Mouse (Mus musculus): Measurements from ENCODE around the gene Rnf182. TPM values are rescaled to one million over a fixed set of nuclear protein-coding genes. Genes with fewer than 3 reads are reported as not detected.

Gene Rnf182
- total and polyA plus RNA-seq, 2 experiments from 2014 or later: 9.3 to 42.0 TPM

DNA sequence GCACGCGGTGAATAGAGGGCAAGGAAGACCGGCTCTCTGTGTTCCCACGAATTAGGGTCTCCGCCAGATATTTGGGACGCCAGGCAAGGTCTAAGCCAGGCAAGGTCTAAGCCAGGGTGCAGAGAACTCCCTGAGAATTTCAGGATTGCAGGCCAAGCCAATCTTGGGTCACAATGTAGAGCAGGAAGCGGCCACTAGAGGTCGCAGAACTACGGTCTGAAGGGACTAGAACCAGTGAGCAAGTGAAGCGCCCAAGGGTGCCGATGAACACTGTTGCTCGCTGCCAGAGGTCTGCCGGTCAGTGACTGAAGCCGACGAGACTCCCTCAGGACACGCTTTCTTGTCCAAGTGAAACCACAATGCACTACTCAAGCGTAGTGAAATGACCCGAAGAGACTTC is 35.8 kb upstream of the Rnf182 start:
- no peaks in the 10 kb centered on the region for H3K27me3 ChIP-seq (ENCODE audit: insufficient read depth, low read length)
- H3K27ac ChIP-seq (ENCODE audit: low read depth, low read length): no peak overlapping the region
- no peaks in the 10 kb centered on the region for H3K9me3 ChIP-seq (ENCODE audit: low read length)
- no peak overlapping the region for H3K4me3 ChIP-seq (ENCODE audit: low read depth, low read length)
- TF ChIP-seq CTCF (IDR thresholded peaks at IDR 0.05; ENCODE audit: low read depth): peak; percentile 80
- H3K4me2 ChIP-seq (ENCODE audit: low read depth): no peak overlapping the region
- H3K9ac ChIP-seq: no peak overlapping the region
- no peaks in the 10 kb centered on the region for H3K4me1 ChIP-seq (ENCODE audit: insufficient read depth)
- 26% methylated on average over 18 of the region's 18 CpGs for WGBS
- ATAC-seq (peak; percentile 26; the same call in 1 of the 2 replicates), DNase-seq (peak; percentile 63)
- H3K36me3 ChIP-seq (ENCODE audit: insufficient read depth): no peaks in the 10 kb centered on the region

DNA sequence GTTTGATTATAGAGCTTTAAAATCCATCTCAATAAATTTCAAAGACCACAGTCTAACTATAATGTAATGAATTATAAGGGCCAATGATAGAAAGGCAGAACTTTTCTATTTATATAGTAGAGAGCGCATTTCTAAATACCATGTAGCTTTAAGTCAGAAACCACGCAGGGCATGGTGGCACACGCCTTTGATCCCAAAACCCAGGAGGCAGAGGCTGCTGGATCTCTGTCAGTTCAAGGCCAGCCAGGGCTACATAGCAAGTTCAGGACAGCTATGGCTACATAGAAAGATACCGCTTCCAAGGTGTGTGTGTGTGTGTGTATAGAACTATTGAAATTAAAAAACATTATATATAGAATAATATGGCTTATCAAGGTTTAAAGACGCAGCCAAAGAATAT is 34.8 kb upstream of the Rnf182 start:
- Histone ChIP-seq H3K4me1 (ENCODE audit: insufficient read depth) (no peaks in the 10 kb centered on the region), H3K4me3 (ENCODE audit: low read depth, low read length) (no peak overlapping the region), H3K9me3 (ENCODE audit: low read length) (no peaks in the 10 kb centered on the region), H3K4me2 (ENCODE audit: low read depth) (no peak overlapping the region), H3K36me3 (ENCODE audit: insufficient read depth) (no peaks in the 10 kb centered on the region), H3K27ac (ENCODE audit: low read depth, low read length) (no peak overlapping the region), H3K9ac (no peak overlapping the region), H3K27me3 (ENCODE audit: insufficient read depth, low read length) (no peaks in the 10 kb centered on the region)
- DNase-seq (no peak), ATAC-seq (no peak)
- TF ChIP-seq CTCF (IDR thresholded peaks at IDR 0.05; ENCODE audit: low read depth): no peak
- 95% methylated on average over 5 of the region's 5 CpGs for WGBS

GRCm38 (mm10) chr13:43582961-43583360 is 32.5 kb upstream of the Rnf182 start:
- Histone ChIP-seq H3K27ac (ENCODE audit: low read depth, low read length) (peak overlapping the region; percentile 66; the same call in 1 of the 2 replicates), H3K9ac (peak overlapping the region; percentile 31; the same call in 1 of the 2 replicates), H3K9me3 (ENCODE audit: low read length) (no peaks in the 10 kb centered on the region), H3K4me3 (ENCODE audit: low read depth, low read length) (peak overlapping the region; percentile 13; the same call in 1 of the 2 replicates), H3K27me3 (ENCODE audit: insufficient read depth, low read length) (no peaks in the 10 kb centered on the region), H3K4me1 (ENCODE audit: insufficient read depth) (no peaks in the 10 kb centered on the region), H3K36me3 (ENCODE audit: insufficient read depth) (no peaks in the 10 kb centered on the region), H3K4me2 (ENCODE audit: low read depth) (peak overlapping the region; percentile 32; the same call in 1 of the 2 replicates)
- 35% methylated on average over 16 of the region's 16 CpGs for WGBS
- DNase-seq (peak; percentile 64), ATAC-seq (peak; percentile 65)
- no peak for TF ChIP-seq CTCF (IDR thresholded peaks at IDR 0.05; ENCODE audit: low read depth)

DNA sequence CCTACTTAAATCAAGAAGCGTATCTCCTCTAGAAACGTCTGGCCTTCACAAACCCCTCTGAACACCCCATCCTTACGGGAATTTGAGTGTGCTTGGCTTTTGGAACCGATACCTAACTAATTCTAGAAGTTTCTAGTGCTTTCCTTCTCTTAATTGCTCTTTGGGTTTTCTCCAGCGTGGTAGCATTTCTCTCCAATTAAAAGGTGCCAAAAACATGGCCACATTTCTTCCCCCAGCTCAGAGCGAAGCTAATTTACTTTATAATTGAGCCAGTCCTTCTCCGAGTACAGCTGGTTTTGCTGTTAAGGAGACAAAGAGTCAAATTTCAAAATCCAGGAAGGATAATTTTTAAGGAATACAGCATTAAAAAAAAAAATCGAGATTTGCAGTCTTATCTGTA is 32.0 kb upstream of the Rnf182 start:
- Histone ChIP-seq H3K27me3 (ENCODE audit: insufficient read depth, low read length) (no peaks in the 10 kb centered on the region), H3K36me3 (ENCODE audit: insufficient read depth) (no peaks in the 10 kb centered on the region), H3K9ac (no peak overlapping the region), H3K27ac (ENCODE audit: low read depth, low read length) (peak overlapping the region; percentile 29), H3K4me1 (ENCODE audit: insufficient read depth) (no peaks in the 10 kb centered on the region), H3K9me3 (ENCODE audit: low read length) (no peaks in the 10 kb centered on the region), H3K4me2 (ENCODE audit: low read depth) (0 out of 2 replicates have a peak overlapping the region, but pooled peaks have one; percentile 32), H3K4me3 (ENCODE audit: low read depth, low read length) (no peak overlapping the region)
- peak; percentile 70 for DNase-seq
- WGBS: 30% methylated on average over 8 of the region's 8 CpGs
- ATAC-seq: peak; percentile 66
- no peak for TF ChIP-seq CTCF (IDR thresholded peaks at IDR 0.05; ENCODE audit: low read depth)

GRCm38 (mm10) chr13:43585335-43585734 is 30.2 kb upstream of the Rnf182 start:
- no peak for TF ChIP-seq CTCF (IDR thresholded peaks at IDR 0.05; ENCODE audit: low read depth)
- Histone ChIP-seq H3K27me3 (ENCODE audit: insufficient read depth, low read length) (no peaks in the 10 kb centered on the region), H3K27ac (ENCODE audit: low read depth, low read length) (no peak overlapping the region), H3K9me3 (ENCODE audit: low read length) (no peaks in the 10 kb centered on the region), H3K4me3 (ENCODE audit: low read depth, low read length) (no peak overlapping the region), H3K36me3 (ENCODE audit: insufficient read depth) (no peaks in the 10 kb centered on the region), H3K4me1 (ENCODE audit: insufficient read depth) (no peaks in the 10 kb centered on the region), H3K4me2 (ENCODE audit: low read depth) (no peak overlapping the region), H3K9ac (no peak overlapping the region)
- ATAC-seq: no peak
- no peak for DNase-seq
- WGBS: 36% methylated on average over 2 of the region's 2 CpGs

DNA sequence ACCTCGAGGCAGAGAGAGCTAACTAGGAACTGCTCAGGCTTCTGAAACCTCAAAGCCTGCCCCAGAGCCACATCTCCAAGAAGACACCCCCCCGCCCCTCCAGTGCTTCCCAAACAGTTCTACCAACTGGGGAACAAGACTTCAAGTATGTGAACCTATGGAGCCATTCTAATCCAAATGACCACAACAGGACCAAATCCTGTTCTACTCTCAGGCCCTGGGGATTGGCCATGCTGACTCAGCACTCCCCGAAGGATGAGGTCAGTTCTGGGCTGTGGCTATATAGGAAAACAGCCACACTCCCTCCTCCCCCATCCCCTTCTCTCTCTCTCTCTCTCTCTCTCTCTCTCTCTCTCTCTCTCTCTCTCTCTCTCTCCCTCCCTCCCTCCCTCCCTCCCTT is 28.5 kb upstream of the Rnf182 start:
- H3K27me3 ChIP-seq (ENCODE audit: insufficient read depth, low read length): no peaks in the 10 kb centered on the region
- no peak overlapping the region for H3K9ac ChIP-seq
- H3K4me3 ChIP-seq (ENCODE audit: low read depth, low read length): no peak overlapping the region
- no peaks in the 10 kb centered on the region for H3K36me3 ChIP-seq (ENCODE audit: insufficient read depth)
- no peak overlapping the region for H3K27ac ChIP-seq (ENCODE audit: low read depth, low read length)
- DNase-seq (no peak), ATAC-seq (no peak)
- H3K4me2 ChIP-seq (ENCODE audit: low read depth): no peak overlapping the region
- no peaks in the 10 kb centered on the region for H3K4me1 ChIP-seq (ENCODE audit: insufficient read depth)
- TF ChIP-seq CTCF (IDR thresholded peaks at IDR 0.05; ENCODE audit: low read depth): no peak
- H3K9me3 ChIP-seq (ENCODE audit: low read length): no peaks in the 10 kb centered on the region
- 91% methylated on average over 3 of the region's 3 CpGs for WGBS

DNA sequence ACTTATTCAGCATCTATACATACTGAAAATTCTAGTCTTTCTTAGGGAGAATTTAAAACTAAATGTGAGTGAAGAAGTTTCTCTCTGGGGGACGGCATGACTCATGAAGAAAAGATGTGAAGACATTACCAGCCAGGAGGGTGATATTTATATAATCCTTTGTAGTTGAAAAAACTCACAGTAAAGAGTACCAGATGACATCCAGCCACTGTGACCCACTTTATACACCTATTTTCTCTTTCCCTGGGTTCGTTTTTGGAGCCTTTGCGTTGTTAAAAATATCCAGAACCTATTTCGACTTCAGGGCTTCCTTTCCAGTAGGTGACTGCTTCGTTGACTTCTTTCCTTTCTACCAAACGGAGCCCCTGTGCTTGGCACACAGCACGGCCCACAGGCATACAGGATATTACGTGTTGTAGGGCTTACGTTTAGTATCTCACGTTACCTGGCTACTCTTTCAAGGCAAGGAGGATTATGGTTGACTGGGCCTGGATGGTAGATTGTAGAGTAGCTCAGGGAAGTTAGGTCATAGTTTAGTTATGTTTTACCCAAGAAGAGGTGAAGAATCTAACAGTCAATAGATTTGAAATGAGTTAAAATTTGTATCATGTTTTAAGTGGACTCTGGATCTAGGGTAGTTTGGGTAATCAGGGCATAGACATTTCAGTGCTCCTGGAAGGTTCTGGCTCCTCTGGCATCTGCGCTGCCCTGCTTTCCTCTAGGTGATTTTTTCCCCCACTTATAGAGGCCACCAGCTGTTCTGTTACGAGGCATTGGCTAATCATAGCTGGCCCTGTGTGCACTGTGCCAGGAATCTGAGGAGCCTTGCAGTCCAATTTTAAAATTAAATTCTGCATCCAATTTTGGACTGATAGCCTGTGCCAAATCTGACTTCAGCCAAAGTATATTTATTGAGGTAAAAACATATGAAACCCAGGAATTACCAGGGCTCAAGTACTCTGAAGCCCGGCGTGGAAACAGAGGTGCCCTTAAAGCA is 27.4 kb upstream of the Rnf182 start:
- H3K27me3 ChIP-seq (ENCODE audit: insufficient read depth, low read length): no peaks in the 10 kb centered on the region
- no peak overlapping the region for H3K4me3 ChIP-seq (ENCODE audit: low read depth, low read length)
- no peak for DNase-seq
- TF ChIP-seq CTCF (IDR thresholded peaks at IDR 0.05; ENCODE audit: low read depth): no peak
- no peak overlapping the region for H3K4me2 ChIP-seq (ENCODE audit: low read depth)
- H3K4me1 ChIP-seq (ENCODE audit: insufficient read depth): 0 out of 2 replicates have a peak, but pooled peaks cover 5% of the 10 kb centered on the region
- ATAC-seq: no peak
- no peaks in the 10 kb centered on the region for H3K36me3 ChIP-seq (ENCODE audit: insufficient read depth)
- no peaks in the 10 kb centered on the region for H3K9me3 ChIP-seq (ENCODE audit: low read length)
- 75% methylated on average over 14 of the region's 14 CpGs for WGBS
- no peak overlapping the region for H3K27ac ChIP-seq (ENCODE audit: low read depth, low read length)
- H3K9ac ChIP-seq: no peak overlapping the region

Data from forebrain, postnatal 0 days (tissue).